Mouse (Mus musculus) B cell, adult 67 days (primary cell): ENCODE data around the gene Defa28. TPM values are rescaled to one million over a fixed set of nuclear protein-coding genes. Genes with fewer than 3 reads are reported as not detected.

Experiments
- total RNA-seq, 2 experiments: library from RNA; stranded (reverse); gene quantifications; 4 replicates each; pipeline ENCODE4 v1.2.4; 2023

Gene Defa28
- total RNA-seq = not detected

DNA sequence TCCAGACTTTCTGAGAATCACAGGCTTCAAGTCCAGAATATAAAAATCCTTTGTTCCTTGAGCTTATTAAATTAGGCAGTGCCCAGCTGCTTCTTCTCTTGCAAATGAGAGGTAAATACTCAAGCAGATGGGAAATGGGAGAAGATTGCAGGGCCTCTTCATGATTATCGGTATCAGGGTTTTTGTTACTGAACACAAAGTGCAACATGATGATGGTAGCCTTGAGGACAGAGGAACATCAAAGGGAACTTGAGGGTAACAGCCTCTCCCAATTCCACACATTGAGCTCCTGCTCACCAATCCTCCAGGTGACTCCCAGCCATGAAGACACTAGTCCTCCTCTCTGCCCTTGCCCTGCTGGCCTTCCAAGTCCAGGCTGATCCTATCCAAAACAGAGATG, at the start of gene Defa28:
Gene Defa28 (plus strand): TSS at position 301 of the 400 bp plus-strand sequence.

DNA sequence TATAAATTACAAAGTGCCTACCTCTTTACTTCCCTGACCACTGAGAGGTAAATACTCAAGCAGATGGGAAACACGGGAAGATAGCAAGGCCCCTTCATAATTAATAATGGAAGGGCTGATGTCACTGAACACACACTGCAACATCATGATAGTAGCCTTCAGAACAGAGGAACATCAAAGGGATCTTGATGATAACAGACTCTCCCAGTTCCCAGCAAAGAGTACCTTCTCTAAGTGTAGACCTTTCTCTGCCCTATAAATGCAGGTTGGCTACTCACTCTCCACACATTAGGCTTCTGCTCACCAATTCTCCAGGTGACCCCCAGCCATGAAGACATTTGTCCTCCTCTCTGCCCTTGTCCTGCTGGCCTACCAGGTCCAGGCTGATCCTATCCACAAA, 17.7 kb upstream of the Defa28 start, which contains the start of gene Defa37:
Gene Defa37 (plus strand): TSS at position 301 of the 400 bp plus-strand sequence.

DNA sequence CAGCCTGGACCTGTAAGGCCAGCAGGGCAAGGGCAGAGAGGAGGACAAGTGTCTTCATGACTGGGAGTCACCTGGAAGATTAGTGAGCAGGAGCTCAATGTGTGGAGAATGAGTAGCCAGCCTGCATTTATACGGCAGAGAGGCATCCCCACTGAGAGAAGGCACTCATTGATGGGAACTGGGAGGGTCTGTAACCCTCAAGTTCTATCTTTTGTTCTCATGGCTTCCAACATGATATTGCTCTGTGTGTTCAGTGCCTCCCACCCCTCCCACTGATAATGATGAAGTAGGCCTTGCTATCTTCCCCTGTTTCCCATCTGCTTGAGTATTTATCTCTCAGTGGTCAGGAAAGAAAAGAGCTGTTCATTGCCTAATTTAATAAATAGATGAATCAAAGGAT, 11.6 kb downstream of the Defa28 start, which contains the start of gene Gm7861:
Gene Gm7861 (minus strand): TSS at position 101 of the 400 bp plus-strand sequence.

DNA sequence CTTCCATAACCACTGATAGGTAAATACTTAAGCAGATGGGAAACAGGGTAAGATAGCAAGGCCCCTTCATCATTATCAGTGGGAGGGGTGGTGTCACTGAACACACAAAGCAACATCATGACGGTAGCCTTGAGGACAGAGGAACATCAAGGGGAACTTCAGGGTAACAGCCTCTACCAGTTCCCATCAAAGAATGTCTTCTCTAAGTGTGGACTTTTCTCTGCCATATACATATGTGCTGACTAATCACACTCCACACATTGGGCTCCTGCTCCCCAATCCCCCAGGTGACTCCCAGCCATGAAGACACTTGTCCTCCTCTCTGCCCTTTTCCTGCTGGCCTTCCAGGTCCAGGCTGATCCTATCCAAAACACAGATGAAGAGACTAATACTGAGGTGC, 35.1 kb downstream of the Defa28 start, which contains the start of gene Defa26:
Gene Defa26 (plus strand): TSS at position 301 of the 400 bp plus-strand sequence.

Other genes with a start within 250 kb of the Defa28 start
- not detected for gene Defa2, start 204.5 kb upstream of the Defa28 start, total RNA-seq
- gene Defa33, start 191.2 kb upstream of the Defa28 start, total RNA-seq = not detected
- not detected for gene Defa36, start 155.6 kb upstream of the Defa28 start, total RNA-seq
- not detected for gene Gm7849, start 126.4 kb upstream of the Defa28 start, total RNA-seq
- gene Defa20, start 73.7 kb upstream of the Defa28 start, total RNA-seq = not detected
- gene Defa32, start 54.0 kb upstream of the Defa28 start, total RNA-seq = not detected
- not detected for gene Defa37, start 17.6 kb upstream of the Defa28 start, total RNA-seq
- not detected for gene Gm7861, start 11.5 kb downstream of the Defa28 start, total RNA-seq
- gene Defa26, start 35.2 kb downstream of the Defa28 start, total RNA-seq = not detected
- not detected for gene Defa17, start 72.8 kb downstream of the Defa28 start, total RNA-seq
- gene Defa34, start 82.8 kb downstream of the Defa28 start, total RNA-seq = not detected
- not detected for gene AY761184, start 120.6 kb downstream of the Defa28 start, total RNA-seq
- not detected for gene Defa24, start 151.5 kb downstream of the Defa28 start, total RNA-seq
- not detected for gene Defb50, start 240.5 kb downstream of the Defa28 start, total RNA-seq